In the genomic region with DNA sequence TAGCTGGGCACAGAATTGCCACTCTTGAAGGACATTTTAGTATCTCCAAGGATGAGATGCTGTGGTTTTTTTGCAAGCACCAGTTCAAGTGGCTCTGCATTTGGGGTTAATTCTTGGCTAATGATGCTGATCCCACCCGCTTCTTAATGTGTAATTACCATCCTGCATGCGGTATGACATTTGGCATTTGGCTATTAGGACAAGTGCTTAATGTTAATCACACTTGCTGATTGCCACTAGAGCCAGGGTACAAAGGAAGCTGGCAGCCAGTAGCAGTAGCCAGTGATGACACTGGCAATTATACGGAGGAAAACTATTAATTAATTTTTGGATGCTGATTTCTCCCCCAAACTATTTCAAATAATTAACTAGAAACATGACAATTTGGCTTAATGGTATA, we compare ENCODE assay signal across 29 mouse cellular contexts.
DNase-seq lines count a peak whose midpoint lies in the region; ATAC-seq lines count a peak whose summit lies in the region.
"Had no signal": no experiment of that assay in that cellular context is flagged by ENCODE, and none has a peak within 500 bp of the region (broad histone marks: within the 10 kb centered on the region; RNA-seq: fewer than 3 reads in every experiment).

No protein-coding gene starts in this region.

- ATAC-seq in forebrain, embryonic 11.5 days (replicated peaks; ENCODE audit: low FRiP score): peak; percentile 83
- peak; percentile 69 for ATAC-seq in midbrain, embryonic 13.5 days
- peak; percentile 84 for ATAC-seq in forebrain, embryonic 13.5 days
- ATAC-seq in neural tube, embryonic 14.5 days (ENCODE audit: low read depth): peak; percentile 49
- ATAC-seq: activated CD4-positive, CD25-positive, alpha-beta regulatory T cell, adult 4 months had no signal

- H3K36me3 ChIP-seq in forebrain, embryonic 11.5 days (ENCODE audit: control insufficient read depth, insufficient read depth, low read length): no peaks in the 10 kb centered on the region
- H3K36me3 ChIP-seq in forebrain, embryonic 10.5 days (replicated peaks): no peaks in the 10 kb centered on the region
- no peaks in the 10 kb centered on the region for H3K36me3 ChIP-seq in midbrain, embryonic 13.5 days
- no peaks in the 10 kb centered on the region for H3K36me3 ChIP-seq in midbrain, embryonic 10.5 days
- H3K36me3 ChIP-seq in forebrain, embryonic 13.5 days (ENCODE audit: poor library complexity, severe bottlenecking): no peaks in the 10 kb centered on the region
- no peaks in the 10 kb centered on the region for H3K36me3 ChIP-seq in neural tube, embryonic 14.5 days (ENCODE audit: control insufficient read depth, insufficient read depth, low read length)
- H3K36me3 ChIP-seq: embryonic facial prominence, embryonic 10.5 days; embryonic facial prominence, embryonic 15.5 days; hindbrain, embryonic 15.5 days; limb, embryonic 12.5 days; liver, embryonic 15.5 days; stomach, embryonic 15.5 days had no signal

- no peak overlapping the region for H3K9ac ChIP-seq in forebrain, embryonic 11.5 days (ENCODE audit: low read length)
- H3K9ac ChIP-seq in midbrain, embryonic 13.5 days (replicated peaks): no peak overlapping the region
- H3K9ac ChIP-seq in forebrain, embryonic 13.5 days: no peak overlapping the region
- H3K9ac ChIP-seq in neural tube, embryonic 14.5 days (replicated peaks; ENCODE audit: low read depth, low read length): no peak overlapping the region
- H3K9ac ChIP-seq: embryonic facial prominence, embryonic 15.5 days; hindbrain, embryonic 15.5 days; limb, embryonic 12.5 days; liver, embryonic 15.5 days; lung, embryonic 14.5 days; stomach, embryonic 15.5 days had no signal

- H3K27ac ChIP-seq in forebrain, embryonic 11.5 days (ENCODE audit: low read depth, low read length): no peak overlapping the region
- no peak overlapping the region for H3K27ac ChIP-seq in forebrain, embryonic 10.5 days
- H3K27ac ChIP-seq in midbrain, embryonic 13.5 days: no peak overlapping the region
- H3K27ac ChIP-seq in midbrain, embryonic 10.5 days (replicated peaks): no peak overlapping the region
- H3K27ac ChIP-seq in forebrain, embryonic 13.5 days: no peak overlapping the region; the same call in 1 of the 2 replicates
- no peak overlapping the region for H3K27ac ChIP-seq in neural tube, embryonic 14.5 days (ENCODE audit: low read depth, low read length)
- H3K27ac ChIP-seq: embryonic facial prominence, embryonic 10.5 days; embryonic facial prominence, embryonic 15.5 days; hindbrain, embryonic 15.5 days; layer of hippocampus, adult 2 months; left cerebral cortex, adult 2 months; limb, embryonic 12.5 days; liver, embryonic 15.5 days; stomach, embryonic 15.5 days had no signal

- no peak overlapping the region for H3K4me2 ChIP-seq in forebrain, embryonic 11.5 days (ENCODE audit: low read depth, low read length, severe bottlenecking)
- H3K4me2 ChIP-seq in midbrain, embryonic 13.5 days (replicated peaks): no peak overlapping the region
- no peak overlapping the region for H3K4me2 ChIP-seq in forebrain, embryonic 13.5 days
- no peak overlapping the region for H3K4me2 ChIP-seq in neural tube, embryonic 14.5 days (ENCODE audit: low read depth, low read length)
- H3K4me2 ChIP-seq: embryonic facial prominence, embryonic 15.5 days; heart, embryonic 11.5 days; hindbrain, embryonic 15.5 days; limb, embryonic 12.5 days; liver, embryonic 15.5 days; stomach, embryonic 15.5 days had no signal

- H3K4me1 ChIP-seq in forebrain, embryonic 11.5 days (replicated peaks; ENCODE audit: control insufficient read depth, insufficient read depth, low read length): no peaks in the 10 kb centered on the region
- peaks cover 25% of the 10 kb centered on the region for H3K4me1 ChIP-seq in forebrain, embryonic 10.5 days
- H3K4me1 ChIP-seq in midbrain, embryonic 13.5 days (replicated peaks): peaks cover 25% of the 10 kb centered on the region
- peaks cover 31% of the 10 kb centered on the region for H3K4me1 ChIP-seq in midbrain, embryonic 10.5 days
- H3K4me1 ChIP-seq in forebrain, embryonic 13.5 days: peaks cover 19% of the 10 kb centered on the region
- no peaks in the 10 kb centered on the region for H3K4me1 ChIP-seq in neural tube, embryonic 14.5 days (ENCODE audit: control insufficient read depth, insufficient read depth, low read length)
- H3K4me1 ChIP-seq: liver, embryonic 15.5 days; stomach, embryonic 15.5 days had no signal

- no peaks in the 10 kb centered on the region for H3K9me3 ChIP-seq in forebrain, embryonic 11.5 days (ENCODE audit: control insufficient read depth, low read length)
- no peaks in the 10 kb centered on the region for H3K9me3 ChIP-seq in forebrain, embryonic 10.5 days
- no peaks in the 10 kb centered on the region for H3K9me3 ChIP-seq in midbrain, embryonic 13.5 days
- no peaks in the 10 kb centered on the region for H3K9me3 ChIP-seq in midbrain, embryonic 10.5 days (replicated peaks)
- H3K9me3 ChIP-seq in forebrain, embryonic 13.5 days (replicated peaks): no peaks in the 10 kb centered on the region
- H3K9me3 ChIP-seq in neural tube, embryonic 14.5 days (ENCODE audit: control insufficient read depth, low read length): no peaks in the 10 kb centered on the region
- H3K9me3 ChIP-seq: embryonic facial prominence, embryonic 10.5 days; embryonic facial prominence, embryonic 15.5 days; hindbrain, embryonic 15.5 days; limb, embryonic 12.5 days; liver, embryonic 15.5 days; stomach, embryonic 15.5 days had no signal

- peaks cover 5% of the 10 kb centered on the region for H3K27me3 ChIP-seq in forebrain, embryonic 11.5 days (ENCODE audit: control insufficient read depth, insufficient read depth, low read length)
- peaks cover 71% of the 10 kb centered on the region for H3K27me3 ChIP-seq in forebrain, embryonic 10.5 days (ENCODE audit: poor library complexity, severe bottlenecking)
- 0 out of 2 replicates have a peak, but pooled peaks cover 5% of the 10 kb centered on the region for H3K27me3 ChIP-seq in midbrain, embryonic 13.5 days
- H3K27me3 ChIP-seq in midbrain, embryonic 10.5 days (ENCODE audit: low read depth, poor library complexity, severe bottlenecking): peaks cover 13% of the 10 kb centered on the region
- H3K27me3 ChIP-seq in forebrain, embryonic 13.5 days: peaks cover 39% of the 10 kb centered on the region
- H3K27me3 ChIP-seq in neural tube, embryonic 14.5 days (ENCODE audit: control insufficient read depth, insufficient read depth, low read length): no peaks in the 10 kb centered on the region
- H3K27me3 ChIP-seq: CH12.LX; embryonic facial prominence, embryonic 15.5 days; hindbrain, embryonic 15.5 days; limb, embryonic 12.5 days; liver, embryonic 15.5 days; stomach, embryonic 15.5 days had no signal

- 39% methylated on average over 3 of the region's 3 CpGs for WGBS in forebrain, embryonic 11.5 days
- WGBS in forebrain, embryonic 10.5 days: 67% methylated on average over 3 of the region's 3 CpGs
- 53% methylated on average over 3 of the region's 3 CpGs for WGBS in midbrain, embryonic 13.5 days
- WGBS in midbrain, embryonic 10.5 days: 70% methylated on average over 3 of the region's 3 CpGs
- WGBS in forebrain, embryonic 13.5 days: 14% methylated on average over 3 of the region's 3 CpGs
- 29% methylated on average over 3 of the region's 3 CpGs for WGBS in neural tube, embryonic 14.5 days

- no peak overlapping the region for H3K4me3 ChIP-seq in forebrain, embryonic 11.5 days (ENCODE audit: low read depth, low read length)
- no peak overlapping the region for H3K4me3 ChIP-seq in forebrain, embryonic 10.5 days
- no peak overlapping the region for H3K4me3 ChIP-seq in midbrain, embryonic 13.5 days (replicated peaks)
- no peak overlapping the region for H3K4me3 ChIP-seq in midbrain, embryonic 10.5 days
- H3K4me3 ChIP-seq in forebrain, embryonic 13.5 days: no peak overlapping the region
- H3K4me3 ChIP-seq in neural tube, embryonic 14.5 days (ENCODE audit: low read depth, low read length): no peak overlapping the region
- H3K4me3 ChIP-seq: embryonic facial prominence, embryonic 10.5 days; embryonic facial prominence, embryonic 15.5 days; hindbrain, embryonic 15.5 days; layer of hippocampus, adult 2 months; left cerebral cortex, adult 2 months; limb, embryonic 12.5 days; liver, embryonic 15.5 days; myocyte; stomach, embryonic 15.5 days had no signal

- DNase-seq in forebrain, embryonic 11.5 days (ENCODE audit: low spot score): no peak
- DNase-seq in forebrain, embryonic 10.5 days (ENCODE audit: extremely low spot score, low spot score): no peak
- DNase-seq in midbrain, embryonic 10.5 days (ENCODE audit: low spot score): no peak
- no peak for DNase-seq in thymus, postnatal 25 days
- DNase-seq in thymus, postnatal 4 days: no peak
- DNase-seq: adrenal gland, adult 8-10 months; cerebellum, adult 8-10 months; cerebellum, postnatal 25 days; gastrocnemius, postnatal 25 days; heart, postnatal 36 days; kidney, adult 18-20 months; kidney, postnatal 36 days; lung, postnatal 14 days had no signal
